In the genomic region with DNA sequence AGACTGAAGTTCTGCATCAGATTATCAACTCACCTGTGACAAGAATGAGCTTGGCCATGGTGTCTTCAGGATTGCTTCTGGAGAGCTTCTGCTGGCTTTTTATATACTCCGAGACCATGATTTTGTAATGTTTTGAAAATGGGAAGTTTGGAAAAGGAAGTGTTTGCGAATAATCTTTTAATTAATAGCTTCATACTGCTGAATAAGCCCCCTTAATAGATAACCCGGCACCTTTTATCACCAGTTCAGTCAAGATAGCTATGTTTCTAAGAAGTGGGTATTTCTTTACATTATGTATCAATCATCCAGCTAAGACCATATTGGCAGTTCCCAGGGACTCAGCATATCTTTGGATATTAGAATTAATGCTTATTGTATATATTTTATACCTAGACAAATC, we compare ENCODE assay signal across 35 mouse cellular contexts. TPM values are rescaled to one million over a fixed set of nuclear protein-coding genes. Genes with fewer than 3 reads are reported as not detected.
DNase-seq lines count a peak whose midpoint lies in the region; ATAC-seq lines count a peak whose summit lies in the region.
"Had no signal": no experiment of that assay in that cellular context is flagged by ENCODE, and none has a peak within 500 bp of the region (broad histone marks: within the 10 kb centered on the region; RNA-seq: fewer than 3 reads in every experiment).

TSS of gene Chil3 (minus strand) at position 101 of the 400 bp plus-strand sequence.

- DNase-seq in liver = no peak
- DNase-seq in midbrain, embryonic 11.5 days (ENCODE audit: low spot score, missing footprints) = peak; percentile 44
- no peak for DNase-seq in kidney, adult 8-10 months
- DNase-seq in adrenal gland, postnatal 36 days = no peak
- DNase-seq: adrenal gland, adult 2 months; cerebellum, adult 11 months; cerebellum, adult 9-10 months; cerebellum, postnatal 36 days; forebrain, postnatal 0 days; heart, postnatal 14 days; kidney, adult 9 months; kidney, postnatal 10 days; right cerebral cortex, postnatal 25 days; spleen, adult 18-20 months; thymus, postnatal 14 days had no signal

- H3K27me3 ChIP-seq in liver, embryonic 15.5 days = no peaks in the 10 kb centered on the region
- no peaks in the 10 kb centered on the region for H3K27me3 ChIP-seq in midbrain, embryonic 11.5 days (ENCODE audit: control insufficient read depth, insufficient read depth, low read length)
- no peaks in the 10 kb centered on the region for H3K27me3 ChIP-seq in midbrain, embryonic 13.5 days
- H3K27me3 ChIP-seq: embryonic facial prominence, embryonic 13.5 days; forebrain, embryonic 12.5 days; intestine, embryonic 15.5 days; midbrain, embryonic 12.5 days had no signal

- H3K4me2 ChIP-seq in liver, embryonic 15.5 days = no peak within 1 kb of the TSS
- H3K4me2 ChIP-seq in midbrain, embryonic 11.5 days = no peak within 1 kb of the TSS
- no peak within 1 kb of the TSS for H3K4me2 ChIP-seq in midbrain, embryonic 13.5 days (replicated peaks)
- H3K4me2 ChIP-seq: embryonic facial prominence, embryonic 13.5 days; forebrain, embryonic 12.5 days; intestine, embryonic 15.5 days; midbrain, embryonic 12.5 days had no signal

- H3K9me3 ChIP-seq in liver, embryonic 15.5 days (replicated peaks) = peaks cover 3% of the 10 kb centered on the region; the same call in 1 of the 2 replicates
- H3K9me3 ChIP-seq in midbrain, embryonic 11.5 days (ENCODE audit: control insufficient read depth, low read length) = no peaks in the 10 kb centered on the region
- no peaks in the 10 kb centered on the region for H3K9me3 ChIP-seq in midbrain, embryonic 13.5 days
- H3K9me3 ChIP-seq: forebrain, embryonic 12.5 days; intestine, embryonic 15.5 days; midbrain, embryonic 12.5 days had no signal

- no peaks in the 10 kb centered on the region for H3K36me3 ChIP-seq in liver, embryonic 15.5 days (replicated peaks)
- H3K36me3 ChIP-seq in midbrain, embryonic 11.5 days (ENCODE audit: control insufficient read depth, insufficient read depth, low read length) = no peaks in the 10 kb centered on the region
- H3K36me3 ChIP-seq in midbrain, embryonic 13.5 days = no peaks in the 10 kb centered on the region
- H3K36me3 ChIP-seq: embryonic facial prominence, embryonic 13.5 days; forebrain, embryonic 12.5 days; intestine, embryonic 15.5 days; midbrain, embryonic 12.5 days had no signal

- no peak within 1 kb of the TSS for H3K27ac ChIP-seq in liver, embryonic 15.5 days (replicated peaks)
- no peak within 1 kb of the TSS for H3K27ac ChIP-seq in midbrain, embryonic 11.5 days (ENCODE audit: low read depth, low read length)
- H3K27ac ChIP-seq in midbrain, embryonic 13.5 days = no peak within 1 kb of the TSS
- H3K27ac ChIP-seq: embryonic facial prominence, embryonic 13.5 days; forebrain, embryonic 12.5 days; hindbrain, postnatal 0 days; intestine, embryonic 15.5 days; midbrain, embryonic 12.5 days had no signal

- no peaks in the 10 kb centered on the region for H3K4me1 ChIP-seq in liver, embryonic 15.5 days (replicated peaks)
- H3K4me1 ChIP-seq in midbrain, embryonic 11.5 days (ENCODE audit: control insufficient read depth, insufficient read depth, low read length) = no peaks in the 10 kb centered on the region
- H3K4me1 ChIP-seq in midbrain, embryonic 13.5 days (replicated peaks) = no peaks in the 10 kb centered on the region
- H3K4me1 ChIP-seq: embryonic facial prominence, embryonic 13.5 days; intestine, embryonic 15.5 days; midbrain, embryonic 12.5 days had no signal

- no peak within 1 kb of the TSS for H3K9ac ChIP-seq in liver, embryonic 15.5 days
- no peak within 1 kb of the TSS for H3K9ac ChIP-seq in midbrain, embryonic 11.5 days (ENCODE audit: low read length)
- no peak within 1 kb of the TSS for H3K9ac ChIP-seq in midbrain, embryonic 13.5 days (replicated peaks)
- H3K9ac ChIP-seq: embryonic facial prominence, embryonic 13.5 days; forebrain, embryonic 12.5 days; forebrain, postnatal 0 days; intestine, embryonic 15.5 days; midbrain, embryonic 12.5 days had no signal

- no peak for ATAC-seq in liver, embryonic 15.5 days (ENCODE audit: insufficient read depth)
- no peak for ATAC-seq in midbrain, embryonic 11.5 days (ENCODE audit: low FRiP score)
- ATAC-seq in midbrain, embryonic 13.5 days = no peak
- no peak for ATAC-seq in megakaryocyte progenitor cell, adult 5-6 weeks (replicated peaks; ENCODE audit: poor library complexity)
- ATAC-seq: activated CD4-positive, CD25-positive, alpha-beta regulatory T cell, adult 4 months; forebrain, postnatal 0 days; hindbrain, postnatal 0 days; intestine, embryonic 15.5 days had no signal

- whole genome bisulfite sequencing in liver, embryonic 15.5 days (ENCODE audit: insufficient replicate concordance) = 47% methylated on average over 3 of the region's 3 CpGs
- 86% methylated on average over 3 of the region's 3 CpGs for WGBS in midbrain, embryonic 11.5 days
- WGBS in midbrain, embryonic 13.5 days = 80% methylated on average over 3 of the region's 3 CpGs

- H3K4me3 ChIP-seq in liver, embryonic 15.5 days (replicated peaks) = no peak within 1 kb of the TSS
- no peak within 1 kb of the TSS for H3K4me3 ChIP-seq in midbrain, embryonic 11.5 days (ENCODE audit: low read depth, low read length)
- H3K4me3 ChIP-seq in midbrain, embryonic 13.5 days (replicated peaks) = no peak within 1 kb of the TSS
- H3K4me3 ChIP-seq: embryonic facial prominence, embryonic 13.5 days; erythroblast, embryonic 14.5 days; forebrain, embryonic 12.5 days; intestine, embryonic 15.5 days; midbrain, embryonic 12.5 days had no signal

RNA-seq across cellular contexts. Expression of gene Chil3, which starts in this region (rescaled TPM):
- polyA plus RNA-seq in liver, embryonic 15.5 days (2015; fragmentation: Nextera tagmentation; extraction: Ambion mirVana) = 12.1 and 24.7 TPM in 2 replicates
- not detected in 2 replicates for polyA plus RNA-seq in midbrain, embryonic 11.5 days (2014; fragmentation: Nextera tagmentation; extraction: Ambion mirVana)
- not detected in 2 replicates for polyA plus RNA-seq in midbrain, embryonic 13.5 days (2015; fragmentation: Nextera tagmentation; extraction: Ambion mirVana)
- 167 and 300 TPM in 2 replicates for total RNA-seq in megakaryocyte progenitor cell, adult 5-6 weeks (2015)
- total RNA-seq in megakaryocyte progenitor cell, adult 5-6 weeks (2017) = 117 and 201 TPM in 2 replicates
- total RNA-seq in adrenal gland, postnatal 36 days (2021) = not detected
- total RNA-seq: CH12.LX; ES-E14; forebrain, postnatal 0 days; gastrocnemius, adult 8-10 months; hindbrain, postnatal 0 days; left cerebral cortex, adult 18-20 months; left cerebral cortex, postnatal 14 days had no signal
- polyA plus RNA-seq: C2C12; embryonic facial prominence, embryonic 13.5 days; erythroblast, embryonic 14.5 days; forebrain, embryonic 12.5 days; heart, embryonic 14.5 days; hindbrain, embryonic 11.5 days; limb, embryonic 11.5 days; midbrain, embryonic 12.5 days; neural tube, embryonic 14.5 days had no signal

Comparison
In these comparisons a context has a peak if more than half of its experiments do, and no peak if none do; other contexts are left out.
1. RNA of gene Chil3 (total RNA-seq): 117 to 300 TPM in megakaryocyte progenitor cell, adult 5-6 weeks; not detected in adrenal gland, postnatal 36 days; every median in the first group is over 100 times any median in the second.
2. RNA of gene Chil3 (polyA plus RNA-seq): 12.1 to 24.7 TPM in liver, embryonic 15.5 days; not detected in midbrain, embryonic 11.5 days and not detected in midbrain, embryonic 13.5 days; every median in the first group is over 10 times any median in the second.
3. Peak in DNase-seq in midbrain, embryonic 11.5 days; RNA of the gene not detected or under 1 TPM.